Mouse (Mus musculus) mammary gland, adult 2 months (tissue): ENCODE measurements around the gene Msh4. TPM values are rescaled to one million over a fixed set of nuclear protein-coding genes. Genes with fewer than 3 reads are reported as not detected.

ENCODE experiments used
- polyA plus RNA-seq: library from polyadenylated mRNA; depleted of rRNA; stranded (reverse); fragments of >200 nt; gene quantifications from 2 replicates; pipeline ENCODE4 v1.2.3, GENCODE M21; 2012; ENCODE audit warnings: low replicate concordance; rRNA removed

Msh4 gene
- 0.03 and 0.11 TPM in 2 replicates for polyA plus RNA-seq

DNA sequence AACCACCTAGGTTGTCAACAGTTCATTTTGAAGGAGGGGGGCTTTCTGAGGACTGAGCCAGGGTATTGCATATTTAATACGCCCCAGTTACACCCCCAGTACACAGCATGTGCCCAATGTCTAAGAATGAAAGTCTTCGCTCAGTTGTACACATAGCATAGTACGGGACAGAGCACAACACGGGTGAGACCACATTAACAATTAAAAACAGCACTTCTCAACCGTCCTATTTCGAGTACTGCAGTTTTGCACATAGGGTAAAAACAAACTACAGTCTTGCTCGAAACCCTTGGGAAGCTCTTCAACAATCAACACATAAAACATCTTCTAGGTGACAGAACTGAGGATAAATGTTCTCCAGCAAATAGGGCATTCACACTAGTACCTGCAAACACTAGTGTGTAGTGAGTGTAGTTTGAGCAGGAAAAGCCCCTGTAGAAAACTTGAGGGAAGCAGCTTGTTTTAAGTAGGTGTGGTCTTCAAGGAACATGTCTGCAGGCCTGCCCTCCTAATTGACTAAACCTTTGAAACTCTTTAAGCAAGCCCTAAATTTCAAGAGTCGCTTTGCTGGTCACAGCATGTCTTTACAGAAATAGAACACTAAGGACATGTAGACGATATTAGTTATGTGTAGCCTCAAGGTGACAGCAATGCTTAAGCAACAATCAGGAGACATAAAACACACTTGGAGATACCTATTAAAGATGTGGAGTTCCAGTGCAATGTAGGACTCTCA is at the start of gene Msh4:
Gene Msh4 (minus strand): TSS at position 3 of the 736 bp plus-strand sequence.

DNA sequence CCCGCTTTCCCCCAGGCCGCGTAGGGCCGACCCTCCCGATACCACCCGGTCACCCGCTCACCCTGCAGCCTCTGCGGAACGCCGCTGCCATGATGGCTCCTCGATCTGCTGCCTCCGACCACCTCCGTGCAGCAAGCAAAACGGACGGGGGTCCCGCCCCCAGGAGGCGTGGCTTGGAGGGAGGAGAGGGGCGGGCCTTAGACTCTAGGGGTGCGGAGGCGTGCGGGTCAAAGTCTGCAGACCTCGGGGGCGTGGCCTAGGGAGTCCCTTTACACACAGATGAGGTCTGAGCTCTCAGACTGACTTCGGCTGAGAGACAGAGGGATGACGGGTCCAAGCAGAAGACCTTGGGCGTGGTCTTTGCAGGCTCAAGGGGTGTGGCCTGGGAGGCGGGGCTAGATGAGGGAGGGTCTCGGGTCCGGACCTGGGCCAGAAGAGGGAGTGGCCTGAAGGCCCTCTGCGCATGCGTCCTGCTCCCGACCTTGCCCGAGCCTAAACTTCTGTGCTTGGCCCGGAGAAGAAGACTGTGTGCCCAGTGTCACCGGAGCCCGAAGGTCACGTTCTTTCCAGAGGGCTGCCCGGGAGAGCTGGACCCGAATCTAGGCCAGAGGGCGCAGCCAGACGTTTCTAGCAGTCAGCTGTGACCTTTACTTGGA is 38.5 kb upstream of the Msh4 start, which contains the start of gene Acadm:
Gene Acadm (minus strand): TSS at position 298 of the 656 bp plus-strand sequence.

DNA sequence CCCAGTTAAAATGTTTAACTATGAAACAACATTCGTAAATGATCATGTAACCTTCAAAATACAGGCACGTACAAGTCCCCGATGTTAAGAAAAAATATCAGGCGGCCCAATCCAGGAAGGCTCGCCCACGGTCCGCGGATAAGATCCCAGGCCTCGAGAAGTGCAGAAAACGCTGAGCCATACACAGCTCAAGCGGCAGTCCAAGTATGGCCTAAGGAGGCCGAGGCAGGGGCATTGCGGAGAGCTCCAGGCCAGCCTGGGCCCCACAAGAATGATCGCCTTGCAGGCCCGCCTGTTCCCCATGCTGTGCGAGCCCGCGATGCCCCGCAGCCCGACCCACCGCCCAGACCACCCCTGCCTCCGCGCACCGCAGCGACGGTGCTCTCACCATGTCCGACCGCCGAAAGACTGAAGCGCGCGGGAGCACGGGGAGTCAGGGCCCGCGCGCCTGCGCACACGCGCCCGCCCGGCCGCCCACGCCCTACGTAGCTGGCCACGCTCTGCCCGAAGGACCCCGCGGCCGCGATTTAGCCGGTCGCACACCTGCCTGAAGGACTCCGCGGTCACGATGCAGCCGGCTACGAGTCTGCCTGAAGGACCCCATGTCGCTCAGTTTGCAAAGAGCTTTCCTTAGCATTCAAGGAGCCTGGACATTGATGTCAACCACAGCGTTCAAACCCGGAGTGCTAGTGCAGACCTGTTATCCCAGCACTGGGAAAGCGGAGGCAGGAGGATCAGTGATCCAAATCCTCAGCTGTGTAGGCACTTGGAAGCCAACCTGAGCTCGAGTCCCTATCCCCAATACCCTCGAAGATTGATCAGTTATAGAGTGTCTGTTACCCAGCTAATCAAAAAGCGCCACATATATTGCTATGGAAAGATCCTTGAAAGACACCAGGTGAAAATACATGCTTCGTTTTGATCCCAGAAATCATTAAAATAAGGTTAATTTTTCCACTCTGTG is 6.9 kb upstream of the Msh4 start, which contains the start of gene Rabggtb:
Gene Rabggtb (minus strand): TSS at position 464 of the 964 bp plus-strand sequence.

DNA sequence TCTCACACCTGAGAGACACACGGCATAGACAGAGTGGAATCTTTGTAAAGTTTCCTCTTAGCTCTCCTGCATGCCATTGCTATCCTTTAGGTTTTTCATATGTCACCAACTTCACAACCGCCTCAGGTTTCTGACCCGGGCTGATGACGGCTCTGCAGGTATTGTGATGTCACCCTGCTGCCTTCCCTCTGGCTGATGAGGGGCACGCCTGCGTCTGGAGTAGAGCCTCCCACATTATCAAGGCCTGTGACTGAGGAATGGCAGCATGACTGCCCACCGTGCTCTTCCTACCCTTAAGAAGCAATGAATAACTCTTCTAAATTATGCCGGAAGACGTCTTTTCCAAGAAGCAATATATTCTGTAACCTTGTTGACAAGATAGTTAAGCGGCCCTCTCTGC is 61.9 kb downstream of the Msh4 start, which contains the start of gene Asb17:
Gene Asb17 (plus strand): TSS at position 180 of the 400 bp plus-strand sequence.

Other genes with a start within 250 kb of the Msh4 start
- gene St6galnac3, start 181.0 kb downstream of the Msh4 start, polyA plus RNA-seq, result 1.8 and 2.0 TPM in 2 replicates
- gene Asb17, start 61.9 kb downstream of the Msh4 start, polyA plus RNA-seq, result not detected in 2 replicates
- gene Rabggtb, start 6.9 kb upstream of the Msh4 start, polyA plus RNA-seq, result 29.2 and 45.8 TPM in 2 replicates
- 59.5 and 122 TPM in 2 replicates for gene Acadm, start 38.5 kb upstream of the Msh4 start, polyA plus RNA-seq
- 0.10 and 0.14 TPM in 2 replicates for gene Slc44a5, start 67.3 kb upstream of the Msh4 start, polyA plus RNA-seq